Mouse (Mus musculus) heart, postnatal 4 days (tissue): ENCODE measurements at regions not wholly inside any gene's neighbourhood (a gene's known extent, or its start where the extent isn't known, plus 50 kb on each side); places are given as distances from the start of the nearest gene placed in this dataset.

ENCODE experiments used
- DNase-seq: peaks from one replicate; pipeline ENCODE4 v3.0.0; 2021

GRCm38 (mm10) chr14:67181586-67181985 lies 1172.6 kb upstream of the Gulo start:
- DNase-seq: no peak

GRCm38 (mm10) chr14:67179549-67179948 lies 1170.5 kb upstream of the Gulo start:
- DNase-seq: no peak

- no peak for DNase-seq
Observed at GRCm38 (mm10) chr14:67178329-67179039, 1169.5 kb upstream of the Gulo start.

GRCm38 (mm10) chr14:67176672-67177071 lies 1167.7 kb upstream of the Gulo start:
- DNase-seq: no peak

- no peak for DNase-seq
Observed at GRCm38 (mm10) chr14:67176100-67176499, 1167.1 kb upstream of the Gulo start.

- DNase-seq: no peak
Observed at GRCm38 (mm10) chr14:67174929-67175328, 1165.9 kb upstream of the Gulo start.

- no peak for DNase-seq
Observed at GRCm38 (mm10) chr14:67170801-67171200, 1161.8 kb upstream of the Gulo start.

GRCm38 (mm10) chr14:67170248-67170647 lies 1161.2 kb upstream of the Gulo start:
- no peak for DNase-seq

- no peak for DNase-seq
Observed at GRCm38 (mm10) chr14:67169201-67169600, 1160.2 kb upstream of the Gulo start.

GRCm38 (mm10) chr14:67159996-67160395 lies 1151.0 kb upstream of the Gulo start:
- no peak for DNase-seq

GRCm38 (mm10) chr14:67158867-67159266 lies 1149.9 kb upstream of the Gulo start:
- DNase-seq: no peak

GRCm38 (mm10) chr14:67156366-67156765 lies 1147.4 kb upstream of the Gulo start:
- no peak for DNase-seq

- DNase-seq: peak; percentile 55
Observed at GRCm38 (mm10) chr14:67153621-67154020, 1144.6 kb upstream of the Gulo start.

GRCm38 (mm10) chr14:67149961-67150471 lies 1141.0 kb upstream of the Gulo start:
- DNase-seq: peak; percentile 26

GRCm38 (mm10) chr14:67149091-67149490 lies 1140.1 kb upstream of the Gulo start:
- DNase-seq: no peak

GRCm38 (mm10) chr14:67146602-67147001 lies 1137.6 kb upstream of the Gulo start:
- no peak for DNase-seq

- no peak for DNase-seq
Observed at GRCm38 (mm10) chr14:67145046-67145445, 1136.0 kb upstream of the Gulo start.

- DNase-seq: no peak
Observed at GRCm38 (mm10) chr14:67144461-67144985, 1135.5 kb upstream of the Gulo start.

- DNase-seq: no peak
Observed at GRCm38 (mm10) chr14:67143826-67144225, 1134.8 kb upstream of the Gulo start.

- DNase-seq: no peak
Observed at GRCm38 (mm10) chr14:67142556-67143250, 1133.7 kb upstream of the Gulo start.

- no peak for DNase-seq
Observed at GRCm38 (mm10) chr14:67141581-67142441, 1132.8 kb upstream of the Gulo start.

- DNase-seq: no peak
Observed at GRCm38 (mm10) chr14:67141151-67141550, 1132.1 kb upstream of the Gulo start.

GRCm38 (mm10) chr14:67139674-67140073 lies 1130.7 kb upstream of the Gulo start:
- no peak for DNase-seq
